Mouse (Mus musculus) E14TG2a.4 (cell line): ENCODE data around the gene Adamts18.

ENCODE experiments used
- H3K27me3 ChIP-seq: 2 replicates; pipeline ENCODE4 v1.6.1; 2014; ENCODE audit warnings: low read length, control low read depth; ENCODE audit not compliant: insufficient read depth
- H3K36me3 ChIP-seq: 2 replicates; pipeline ENCODE4 v1.6.1; 2014; ENCODE audit warnings: low read length, control low read depth; ENCODE audit not compliant: insufficient read depth
- H3K4me1 ChIP-seq: replicated peaks from 2 replicates; pipeline ENCODE4 v1.6.1; 2014; ENCODE audit warnings: low read depth, low read length, control low read depth
- H3K4me3 ChIP-seq: replicated peaks from 2 replicates; pipeline ENCODE4 v1.5.1; 2014; ENCODE audit warnings: mild to moderate bottlenecking, low read length
- H3K9me3 ChIP-seq: 2 replicates; pipeline ENCODE4 v1.6.1; 2014; ENCODE audit warnings: low read length, control low read depth
- CTCF ChIP-seq: conservative IDR thresholded peaks from 2 replicates; pipeline ENCODE4 v1.5.1; 2014; ENCODE audit warnings: low read length
- NANOG ChIP-seq: IDR thresholded peaks from 2 replicates; pipeline ENCODE4 v1.6.1; 2014; ENCODE audit warnings: borderline replicate concordance, low read length, mixed read lengths
- POU5F1 ChIP-seq: IDR thresholded peaks from 2 replicates; pipeline ENCODE4 v1.6.1; 2014; ENCODE audit warnings: low read length, borderline replicate concordance

Adamts18 gene

GRCm38 (mm10) chr8:113791856-113792255 lies 56.7 kb downstream of the Adamts18 start:
- peaks cover 12% of the 10 kb centered on the region for H3K4me1 ChIP-seq
- no peaks in the 10 kb centered on the region for H3K9me3 ChIP-seq
- H3K27me3 ChIP-seq: no peaks in the 10 kb centered on the region
- H3K4me3 ChIP-seq: no peak overlapping the region
- H3K36me3 ChIP-seq: no peaks in the 10 kb centered on the region
- no peak for TF ChIP-seq NANOG
- no peak for TF ChIP-seq CTCF
- no peak for TF ChIP-seq POU5F1

GRCm38 (mm10) chr8:113791061-113791460 lies 57.5 kb downstream of the Adamts18 start:
- H3K9me3 ChIP-seq: no peaks in the 10 kb centered on the region
- H3K4me1 ChIP-seq: peaks cover 12% of the 10 kb centered on the region
- TF ChIP-seq CTCF (no peak), POU5F1 (no peak), NANOG (no peak)
- H3K36me3 ChIP-seq: no peaks in the 10 kb centered on the region
- H3K27me3 ChIP-seq: no peaks in the 10 kb centered on the region
- H3K4me3 ChIP-seq: no peak overlapping the region

GRCm38 (mm10) chr8:113783711-113784110 lies 64.8 kb downstream of the Adamts18 start:
- TF ChIP-seq NANOG: no peak
- TF ChIP-seq CTCF: peak; percentile 77
- H3K36me3 ChIP-seq: no peaks in the 10 kb centered on the region
- H3K4me3 ChIP-seq: no peak overlapping the region
- no peaks in the 10 kb centered on the region for H3K27me3 ChIP-seq
- H3K9me3 ChIP-seq: no peaks in the 10 kb centered on the region
- no peaks in the 10 kb centered on the region for H3K4me1 ChIP-seq

GRCm38 (mm10) chr8:113781554-113781953 lies 67.0 kb downstream of the Adamts18 start:
- TF ChIP-seq NANOG (no peak), CTCF (no peak), POU5F1 (no peak)

GRCm38 (mm10) chr8:113775361-113775760 lies 73.2 kb downstream of the Adamts18 start:
- H3K27me3 ChIP-seq: no peaks in the 10 kb centered on the region
- H3K4me3 ChIP-seq: no peak overlapping the region
- no peaks in the 10 kb centered on the region for H3K9me3 ChIP-seq
- H3K36me3 ChIP-seq: no peaks in the 10 kb centered on the region
- H3K4me1 ChIP-seq: no peaks in the 10 kb centered on the region
- no peak for TF ChIP-seq CTCF
- TF ChIP-seq POU5F1: no peak
- TF ChIP-seq NANOG: no peak

More at GRCm38 (mm10) chr8:113781554-113781953, 67.0 kb downstream of the Adamts18 start:
- no peaks in the 10 kb centered on the region for H3K4me1 ChIP-seq
- H3K4me3 ChIP-seq: no peak overlapping the region
- H3K9me3 ChIP-seq: no peaks in the 10 kb centered on the region
- H3K27me3 ChIP-seq: no peaks in the 10 kb centered on the region
- H3K36me3 ChIP-seq: no peaks in the 10 kb centered on the region

- H3K36me3 ChIP-seq: no peaks in the 10 kb centered on the region
- no peaks in the 10 kb centered on the region for H3K4me1 ChIP-seq
- no peak overlapping the region for H3K4me3 ChIP-seq
- H3K9me3 ChIP-seq: no peaks in the 10 kb centered on the region
- TF ChIP-seq CTCF (no peak), POU5F1 (no peak)
- no peaks in the 10 kb centered on the region for H3K27me3 ChIP-seq
Measured at GRCm38 (mm10) chr8:113768861-113769410, 79.6 kb downstream of the Adamts18 start.

GRCm38 (mm10) chr8:113765121-113765520 lies 83.4 kb downstream of the Adamts18 start:
- H3K36me3 ChIP-seq: no peaks in the 10 kb centered on the region
- H3K4me1 ChIP-seq: no peaks in the 10 kb centered on the region
- H3K4me3 ChIP-seq: no peak overlapping the region
- no peaks in the 10 kb centered on the region for H3K9me3 ChIP-seq
- TF ChIP-seq NANOG (no peak), POU5F1 (no peak), CTCF (no peak)
- no peaks in the 10 kb centered on the region for H3K27me3 ChIP-seq

- no peaks in the 10 kb centered on the region for H3K27me3 ChIP-seq
- H3K4me3 ChIP-seq: no peak overlapping the region
- no peaks in the 10 kb centered on the region for H3K9me3 ChIP-seq
- TF ChIP-seq POU5F1 (no peak), NANOG (no peak), CTCF (no peak)
- H3K36me3 ChIP-seq: no peaks in the 10 kb centered on the region
- no peaks in the 10 kb centered on the region for H3K4me1 ChIP-seq
Measured at GRCm38 (mm10) chr8:113763592-113764355, 84.8 kb downstream of the Adamts18 start.
